Mouse (Mus musculus) limb, embryonic 13.5 days (tissue): ENCODE data around the gene Fam104a. TPM values are rescaled to one million over a fixed set of nuclear protein-coding genes. Genes with fewer than 3 reads are reported as not detected.
A peak's percentile ranks its signal among the peaks of the same experiment; 100 is the strongest.

Experiments used
- ATAC-seq: fragments of 200-750 bp; cut with Nextera tagmentation; 2 replicates; pipeline ENCODE4 v1.8.0; 2017; ENCODE audit warnings: low read depth, moderate number of reproducible peaks, moderate TSS enrichment; ENCODE audit not compliant: low FRiP score
- H3K27ac ChIP-seq: fragments of 300-500 bp; sonication (generic); 2 replicates; pipeline ENCODE4 v1.5.1; 2015; ENCODE audit warnings: inconsistent platforms, mild to moderate bottlenecking, moderate library complexity
- H3K27me3 ChIP-seq: fragments of 300-500 bp; sonication (generic); 2 replicates; pipeline ENCODE4 v1.6.1; 2015; ENCODE audit warnings: mild to moderate bottlenecking, inconsistent platforms
- H3K36me3 ChIP-seq: fragments of 300-500 bp; sonication (generic); 2 replicates; pipeline ENCODE4 v1.6.1; 2015; ENCODE audit warnings: inconsistent platforms, mild to moderate bottlenecking, moderate library complexity
- H3K4me1 ChIP-seq: fragments of 300-500 bp; sonication (generic); 2 replicates; pipeline ENCODE4 v1.6.1; 2015; ENCODE audit warnings: inconsistent platforms
- H3K4me2 ChIP-seq: fragments of 300-500 bp; sonication (generic); replicated peaks from 2 replicates; pipeline ENCODE4 v1.6.1; 2015; ENCODE audit warnings: inconsistent platforms, mild to moderate bottlenecking, moderate library complexity
- H3K4me3 ChIP-seq: fragments of 300-500 bp; sonication (generic); 2 replicates; pipeline ENCODE4 v1.5.1; 2015; ENCODE audit warnings: moderate library complexity, mild to moderate bottlenecking, inconsistent platforms
- H3K9ac ChIP-seq: fragments of 300-500 bp; sonication (generic); 2 replicates; pipeline ENCODE4 v1.6.1; 2015; ENCODE audit warnings: mild to moderate bottlenecking, inconsistent platforms
- H3K9me3 ChIP-seq: fragments of 300-500 bp; sonication (generic); 2 replicates; pipeline ENCODE4 v1.6.1; 2016; ENCODE audit warnings: inconsistent platforms
- WGBS: fragments of 180-500 bp; shearing (Covaris S2); methylation state at CpG from one replicate; pipeline ENCODE4 v1.1.7; 2015; 5-methylcytosine and 5-hydroxymethylcytosine counted together
- polyA plus RNA-seq: library from polyadenylated mRNA; unstranded; fragments of >200 nt; fragmentation: Nextera tagmentation; extraction: Ambion mirVana; gene quantifications from 2 replicates; pipeline ENCODE4 v1.2.1, GENCODE M21; 2015

Gene Fam104a
- 48.0 and 50.1 TPM in 2 replicates for polyA plus RNA-seq

GRCm38 (mm10) chr11:113683957-113684706, at the start of gene Fam104a, which contains the start of gene D11Wsu47e:
Gene Fam104a, minus strand, starts transcription at chr11:113684155.
Gene D11Wsu47e, plus strand, starts transcription at chr11:113684412.
- Histone ChIP-seq H3K4me1 (peaks cover 35% of the 10 kb centered on the region), H3K9me3 (no peaks in the 10 kb centered on the region), H3K4me2 (peak within 1 kb of the TSS; percentile 76), H3K9ac (peak within 1 kb of the TSS; percentile 92), H3K36me3 (peaks cover 16% of the 10 kb centered on the region), H3K4me3 (peak within 1 kb of the TSS; percentile 96), H3K27ac (peak within 1 kb of the TSS; percentile 95), H3K27me3 (no peaks in the 10 kb centered on the region)
- under 1% methylated on average over 71 of the region's 73 CpGs for WGBS
- peak; percentile 93 for ATAC-seq

DNA sequence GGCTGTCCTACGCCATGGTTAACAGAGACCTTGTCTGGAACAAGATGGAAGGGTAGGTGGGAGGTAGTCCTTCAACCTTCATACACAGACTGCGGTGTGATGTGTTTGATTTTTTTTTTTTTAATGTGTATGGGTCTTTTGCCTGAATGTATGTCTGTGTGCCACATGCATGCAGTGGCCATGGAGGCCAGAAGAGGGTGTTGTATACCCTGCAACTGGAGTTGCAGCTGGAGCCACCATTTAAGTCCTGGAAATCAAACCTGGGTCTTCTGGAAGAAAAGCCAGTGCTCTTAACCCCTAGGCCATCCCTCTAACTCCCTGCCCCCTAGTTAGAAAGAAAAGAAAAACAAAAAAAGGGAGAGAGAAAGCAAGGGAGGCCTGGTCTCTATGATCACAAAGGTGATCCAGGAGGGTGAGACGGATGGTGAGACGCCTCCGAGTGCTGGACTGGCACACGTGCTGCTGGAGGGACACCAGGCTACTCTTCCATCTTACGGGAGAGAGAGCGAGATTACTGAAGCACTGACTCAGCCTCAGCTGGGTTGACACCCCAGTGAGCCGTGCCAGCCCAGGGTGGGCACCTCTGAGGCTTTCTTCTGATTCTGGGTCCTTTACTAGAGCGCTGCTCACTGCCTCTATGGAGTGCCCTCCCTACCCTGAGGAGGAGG, 48.1 kb upstream of the Fam104a start:
- H3K36me3 ChIP-seq, result peaks cover 30% of the 10 kb centered on the region
- no peak overlapping the region for H3K4me2 ChIP-seq
- no peak overlapping the region for H3K4me3 ChIP-seq
- H3K9me3 ChIP-seq, result no peaks in the 10 kb centered on the region
- H3K27ac ChIP-seq, result no peak overlapping the region
- no peaks in the 10 kb centered on the region for H3K27me3 ChIP-seq
- ATAC-seq, result no peak
- H3K9ac ChIP-seq, result no peak overlapping the region
- peaks cover 97% of the 10 kb centered on the region for H3K4me1 ChIP-seq
- 96% methylated on average over 10 of the region's 10 CpGs for WGBS

GRCm38 (mm10) chr11:113730879-113731278, 46.9 kb upstream of the Fam104a start:
- Histone ChIP-seq H3K4me2 (no peak overlapping the region), H3K4me1 (peaks cover 98% of the 10 kb centered on the region), H3K36me3 (peaks cover 42% of the 10 kb centered on the region), H3K9ac (no peak overlapping the region), H3K27me3 (no peaks in the 10 kb centered on the region), H3K9me3 (no peaks in the 10 kb centered on the region), H3K27ac (no peak overlapping the region), H3K4me3 (no peak overlapping the region)
- WGBS, result 70% methylated on average over 3 of the region's 3 CpGs
- no peak for ATAC-seq

- no peak overlapping the region for H3K27ac ChIP-seq
- H3K36me3 ChIP-seq, result peaks cover 47% of the 10 kb centered on the region
- peaks cover 94% of the 10 kb centered on the region for H3K4me1 ChIP-seq
Observed at GRCm38 (mm10) chr11:113729917-113730316, 46.0 kb upstream of the Fam104a start.

GRCm38 (mm10) chr11:113729239-113729638, 45.3 kb upstream of the Fam104a start:
- no peak overlapping the region for H3K4me3 ChIP-seq
- no peak overlapping the region for H3K4me2 ChIP-seq
- 81% methylated on average over 21 of the region's 21 CpGs for WGBS
- peaks cover 87% of the 10 kb centered on the region for H3K4me1 ChIP-seq
- peaks cover 50% of the 10 kb centered on the region for H3K36me3 ChIP-seq
- no peak overlapping the region for H3K9ac ChIP-seq
- H3K9me3 ChIP-seq, result no peaks in the 10 kb centered on the region
- H3K27me3 ChIP-seq, result no peaks in the 10 kb centered on the region
- no peak overlapping the region for H3K27ac ChIP-seq
- ATAC-seq, result no peak

More at GRCm38 (mm10) chr11:113729917-113730316, 46.0 kb upstream of the Fam104a start:
- Histone ChIP-seq H3K4me3 (no peak overlapping the region), H3K4me2 (no peak overlapping the region), H3K27me3 (no peaks in the 10 kb centered on the region), H3K9me3 (no peaks in the 10 kb centered on the region), H3K9ac (no peak overlapping the region)
- ATAC-seq, result no peak
- WGBS, result 39% methylated on average over 8 of the region's 8 CpGs

- H3K36me3 ChIP-seq, result peaks cover 55% of the 10 kb centered on the region
- no peak overlapping the region for H3K4me3 ChIP-seq
- WGBS, result 17% methylated on average over 6 of the region's 6 CpGs
- no peaks in the 10 kb centered on the region for H3K27me3 ChIP-seq
- no peak overlapping the region for H3K4me2 ChIP-seq
- H3K27ac ChIP-seq, result peak overlapping the region; percentile 69
- ATAC-seq, result no peak
- H3K4me1 ChIP-seq, result peaks cover 75% of the 10 kb centered on the region
- no peaks in the 10 kb centered on the region for H3K9me3 ChIP-seq
- H3K9ac ChIP-seq, result peak overlapping the region; percentile 50; the same call in 1 of the 2 replicates
Observed at GRCm38 (mm10) chr11:113727992-113728391, 44.0 kb upstream of the Fam104a start.

DNA sequence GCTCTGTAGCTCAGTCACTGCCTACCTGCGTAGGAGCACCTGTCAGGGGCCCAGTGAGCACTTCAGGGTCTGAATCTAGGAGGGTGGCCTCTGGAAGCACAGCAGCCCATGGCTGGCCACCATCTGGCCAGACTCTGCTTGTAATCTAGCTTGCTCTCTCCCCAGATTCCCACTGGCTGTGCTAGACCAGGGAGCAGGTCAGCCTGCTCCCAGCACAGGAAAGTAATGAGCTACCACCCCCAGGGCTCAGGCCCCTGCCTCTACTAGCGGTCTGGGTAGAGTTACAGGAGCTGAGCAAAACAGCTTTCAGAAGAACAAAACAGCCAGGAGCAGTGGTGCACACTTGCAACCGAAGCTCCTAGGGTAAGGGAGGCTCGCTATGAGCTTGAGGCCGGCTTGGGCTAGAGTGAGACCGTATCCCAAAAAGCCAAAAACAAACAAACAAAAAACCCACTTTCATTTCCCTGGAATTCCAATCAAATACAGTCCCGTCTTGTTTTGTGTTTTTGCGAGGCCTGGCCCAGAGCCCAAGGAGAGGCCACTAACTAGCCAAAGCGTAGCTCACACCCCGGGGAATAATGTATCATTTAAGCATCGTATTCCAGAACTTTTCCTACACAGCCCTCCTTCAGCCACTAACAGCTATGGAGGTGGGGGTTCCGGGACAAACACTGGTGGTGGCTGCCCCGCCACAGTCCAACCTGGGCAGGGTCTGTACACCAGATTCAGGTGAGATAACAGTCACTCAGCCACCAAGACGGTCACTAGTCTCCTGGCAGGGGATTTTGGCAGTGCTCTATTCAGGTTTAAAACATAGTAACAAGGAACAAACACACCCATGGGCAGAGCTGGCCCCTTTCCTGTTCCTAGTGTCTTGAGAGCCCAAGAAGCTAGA, 43.3 kb upstream of the Fam104a start:
- H3K4me2 ChIP-seq, result peak overlapping the region; percentile 5; the same call in 1 of the 2 replicates
- no peak for ATAC-seq
- WGBS, result 36% methylated on average over 14 of the region's 14 CpGs
- no peaks in the 10 kb centered on the region for H3K27me3 ChIP-seq
- H3K9me3 ChIP-seq, result no peaks in the 10 kb centered on the region
- peaks cover 68% of the 10 kb centered on the region for H3K4me1 ChIP-seq
- H3K9ac ChIP-seq, result no peak overlapping the region
- no peak overlapping the region for H3K4me3 ChIP-seq
- H3K36me3 ChIP-seq, result peaks cover 55% of the 10 kb centered on the region
- peak overlapping the region; percentile 69 for H3K27ac ChIP-seq

GRCm38 (mm10) chr11:113725235-113726048, 41.5 kb upstream of the Fam104a start:
- no peak for ATAC-seq
- H3K27ac ChIP-seq, result peak overlapping the region; percentile 44; the same call in 1 of the 2 replicates
- H3K4me1 ChIP-seq, result peaks cover 51% of the 10 kb centered on the region

GRCm38 (mm10) chr11:113722405-113723090, 38.6 kb upstream of the Fam104a start:
- Histone ChIP-seq H3K36me3 (peaks cover 34% of the 10 kb centered on the region), H3K4me1 (peaks cover 22% of the 10 kb centered on the region), H3K4me2 (no peak overlapping the region), H3K9me3 (no peaks in the 10 kb centered on the region), H3K27me3 (no peaks in the 10 kb centered on the region), H3K9ac (no peak overlapping the region), H3K4me3 (no peak overlapping the region), H3K27ac (no peak overlapping the region)
- no peak for ATAC-seq
- WGBS, result 75% methylated on average over 14 of the region's 14 CpGs

More at GRCm38 (mm10) chr11:113725235-113726048, 41.5 kb upstream of the Fam104a start:
- H3K27me3 ChIP-seq, result no peaks in the 10 kb centered on the region
- no peaks in the 10 kb centered on the region for H3K9me3 ChIP-seq
- H3K36me3 ChIP-seq, result peaks cover 55% of the 10 kb centered on the region
- H3K9ac ChIP-seq, result no peak overlapping the region
- H3K4me2 ChIP-seq, result no peak overlapping the region
- no peak overlapping the region for H3K4me3 ChIP-seq
- WGBS, result 88% methylated on average over 4 of the region's 4 CpGs

GRCm38 (mm10) chr11:113717767-113718424, 33.9 kb upstream of the Fam104a start:
- H3K4me2 ChIP-seq, result no peak overlapping the region
- H3K27me3 ChIP-seq, result no peaks in the 10 kb centered on the region
- 74% methylated on average over 16 of the region's 16 CpGs for WGBS
- peaks cover 10% of the 10 kb centered on the region; the same call in 1 of the 2 replicates for H3K4me1 ChIP-seq
- H3K9ac ChIP-seq, result no peak overlapping the region
- no peaks in the 10 kb centered on the region for H3K9me3 ChIP-seq
- H3K4me3 ChIP-seq, result no peak overlapping the region
- no peaks in the 10 kb centered on the region for H3K36me3 ChIP-seq
- H3K27ac ChIP-seq, result no peak overlapping the region
- no peak for ATAC-seq
